Mouse (Mus musculus) cerebral cortex, adult 2 months (tissue): ENCODE data around the gene Dpp8.

Source experiments
- WGBS: fragments of 180-500 bp; shearing (Covaris S2); methylation state at CpG from one replicate; pipeline ENCODE4 v1.1.7; 2018; 5-methylcytosine and 5-hydroxymethylcytosine counted together

Gene Dpp8

DNA sequence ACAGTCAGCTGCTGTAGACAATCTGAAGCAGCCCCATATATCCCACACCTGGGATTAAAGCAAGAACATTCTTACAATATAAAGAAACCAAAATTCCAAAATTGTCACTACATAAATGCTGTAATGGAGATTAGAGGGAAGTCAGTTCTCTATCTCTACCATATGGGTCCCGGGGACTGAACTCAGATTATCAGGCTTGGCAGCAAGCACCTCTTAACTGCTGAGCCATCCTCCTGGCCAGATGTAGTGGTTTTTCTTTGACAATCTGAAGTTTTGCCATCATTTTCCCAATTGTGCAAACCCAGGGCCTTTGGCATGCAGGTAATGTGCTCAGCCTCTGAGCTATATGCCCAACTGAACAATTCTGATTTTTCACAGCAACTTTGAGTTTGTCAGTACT lies 53.1 kb downstream of the Dpp8 start:
- 87% methylated on average over 1 of the region's 1 CpGs for WGBS

DNA sequence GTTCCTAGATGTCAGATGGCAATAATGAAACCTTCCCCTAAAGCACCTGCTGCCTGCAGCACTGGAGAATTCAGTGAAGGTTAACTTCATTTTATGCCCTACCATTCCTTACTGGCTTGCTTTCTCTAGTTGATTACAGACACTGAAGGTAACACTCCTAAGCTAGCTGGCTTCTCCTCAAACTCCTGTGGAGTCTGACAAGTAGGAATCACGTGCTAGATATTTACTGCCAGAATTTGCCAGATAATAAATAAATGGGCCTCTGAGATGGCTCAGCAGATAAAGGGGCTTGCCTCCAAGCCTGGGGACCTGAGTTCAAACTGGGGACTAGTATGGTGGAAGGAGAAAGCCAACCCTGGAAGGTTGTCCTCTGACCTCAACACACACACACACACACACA lies 54.6 kb downstream of the Dpp8 start:
- WGBS, result 56% methylated on average over 1 of the region's 1 CpGs

GRCm38 (mm10) chr9:65087490-65087889 lies 55.3 kb downstream of the Dpp8 start:
- 45% methylated on average over 5 of the region's 5 CpGs for WGBS

DNA sequence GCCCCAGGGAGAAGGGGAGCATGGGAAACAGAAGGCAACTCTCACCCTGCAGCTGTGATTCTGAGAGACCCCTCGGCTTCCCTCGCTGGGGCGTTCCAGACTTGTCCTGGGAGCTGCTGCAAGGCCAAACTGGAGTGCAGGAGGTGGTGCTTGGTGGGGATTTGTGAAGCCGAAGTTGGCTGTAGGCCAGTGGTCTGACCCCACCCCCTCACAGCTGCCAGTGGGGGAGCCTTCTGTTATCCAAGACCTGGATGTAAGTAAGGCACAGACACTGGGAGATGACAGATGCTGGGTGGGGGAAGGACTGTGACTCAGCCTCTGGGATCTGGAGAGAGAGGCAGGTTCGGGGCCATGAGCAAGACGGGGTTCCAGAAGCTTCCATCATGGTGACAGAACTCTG lies 62.0 kb downstream of the Dpp8 start:
- WGBS, result 42% methylated on average over 6 of the region's 6 CpGs

- WGBS, result 1% methylated on average over 56 of the region's 76 CpGs
Measured at GRCm38 (mm10) chr9:65100991-65101685, 68.9 kb downstream of the Dpp8 start, which contains the start of gene Igdcc4. TSS of gene Igdcc4 (plus strand) at chr9:65101486.

- under 1% methylated on average over 39 of the region's 39 CpGs for WGBS
Measured at GRCm38 (mm10) chr9:65101686-65102376, 69.6 kb downstream of the Dpp8 start.

- WGBS, result 4% methylated on average over 36 of the region's 36 CpGs
Measured at GRCm38 (mm10) chr9:65102377-65103172, 70.4 kb downstream of the Dpp8 start.

DNA sequence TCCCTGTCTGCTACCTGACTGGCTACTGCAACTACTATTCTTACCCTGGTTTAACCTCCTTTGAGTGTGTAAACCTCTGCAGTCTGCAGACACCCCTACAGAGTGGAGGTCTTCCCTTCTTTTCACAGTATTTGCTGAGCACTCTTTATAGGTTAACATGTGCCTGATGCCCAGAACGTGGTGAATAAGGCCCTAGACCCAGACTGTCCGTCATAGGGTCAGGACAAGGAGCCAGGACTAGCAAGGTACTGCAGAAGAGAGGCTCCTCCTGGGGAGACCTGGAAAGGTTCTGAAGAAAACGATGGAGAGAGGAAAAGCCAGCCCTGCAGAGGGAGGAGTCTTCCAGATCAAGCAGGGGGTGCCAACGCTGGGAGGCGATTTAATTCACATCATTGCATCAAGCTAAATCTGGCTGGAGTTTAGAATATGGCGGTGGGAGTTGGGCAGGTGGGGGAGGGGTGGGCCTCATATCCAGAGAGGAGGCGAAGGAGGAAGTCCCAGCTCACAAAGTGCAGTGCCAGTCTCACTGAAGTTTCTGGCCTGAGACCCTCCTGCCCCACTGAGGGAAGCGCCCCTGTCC lies 71.0 kb downstream of the Dpp8 start:
- 33% methylated on average over 8 of the region's 8 CpGs for WGBS

GRCm38 (mm10) chr9:65106821-65107220 lies 74.6 kb downstream of the Dpp8 start:
- 88% methylated on average over 4 of the region's 4 CpGs for WGBS

DNA sequence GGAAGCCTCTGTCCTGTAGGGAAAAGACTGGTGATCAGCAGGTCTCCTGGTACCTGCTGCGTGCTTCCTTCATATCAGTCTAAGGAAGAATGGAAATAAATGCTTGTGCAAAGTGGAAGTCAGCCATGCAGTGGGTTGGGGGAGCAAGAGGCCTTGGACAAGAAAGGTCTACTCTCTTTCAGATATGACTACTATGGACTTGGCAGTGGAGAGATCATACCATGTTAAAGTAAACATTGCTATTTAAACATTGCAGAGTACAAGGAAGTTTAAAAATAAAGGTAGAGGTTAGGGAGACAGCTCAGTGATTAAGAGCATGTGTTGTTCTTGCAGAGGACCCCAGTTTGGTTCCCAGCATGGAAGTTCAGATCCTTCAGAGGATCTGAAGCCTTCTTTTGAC lies 75.7 kb downstream of the Dpp8 start:
- 97% methylated on average over 1 of the region's 1 CpGs for WGBS

DNA sequence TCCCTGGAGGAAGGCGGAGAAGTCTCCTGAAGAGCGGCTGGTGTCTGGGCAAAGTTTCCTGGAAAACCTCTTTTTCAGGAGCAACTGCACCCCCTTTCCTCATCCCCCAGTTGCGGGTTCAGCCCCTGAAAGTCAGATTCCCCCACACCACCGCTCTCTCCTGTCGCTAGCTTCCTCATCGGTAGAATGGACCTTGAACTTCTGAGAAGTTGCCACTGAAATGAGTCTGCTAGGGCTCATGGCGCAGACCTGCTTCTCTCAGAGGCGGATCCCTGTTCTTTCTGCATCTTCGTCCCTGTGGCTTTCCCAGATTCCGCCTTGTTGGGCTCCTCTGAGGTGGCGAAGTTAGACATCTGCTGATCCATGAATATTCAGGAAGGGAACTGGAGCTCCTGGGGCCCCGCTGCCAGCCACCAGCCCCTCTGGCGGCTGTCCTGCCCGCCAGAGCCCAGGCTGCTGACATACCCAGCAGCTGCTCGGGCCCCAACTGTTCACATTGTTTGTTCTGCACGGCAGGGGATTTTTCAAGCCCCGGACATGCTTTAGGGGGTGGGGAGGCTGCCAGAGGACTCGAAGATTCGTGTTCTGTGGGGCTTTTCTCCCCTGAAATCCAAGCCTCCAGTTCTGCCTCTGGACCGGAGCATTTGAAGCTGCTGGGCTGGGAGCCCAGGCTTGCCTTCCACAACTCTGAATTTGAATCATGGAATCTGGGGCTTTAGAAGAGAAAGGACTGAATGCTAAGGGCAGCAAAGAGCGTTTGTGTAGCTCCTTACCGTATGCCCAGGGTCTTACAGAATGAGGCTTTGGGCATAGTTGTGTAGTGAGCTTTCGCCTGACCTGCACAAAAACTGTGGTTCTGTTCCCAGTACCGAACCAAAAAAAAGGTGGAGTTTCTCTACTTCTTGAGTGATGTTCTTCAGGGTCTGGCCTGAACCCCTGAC lies 77.2 kb downstream of the Dpp8 start:
- 19% methylated on average over 24 of the region's 24 CpGs for WGBS

DNA sequence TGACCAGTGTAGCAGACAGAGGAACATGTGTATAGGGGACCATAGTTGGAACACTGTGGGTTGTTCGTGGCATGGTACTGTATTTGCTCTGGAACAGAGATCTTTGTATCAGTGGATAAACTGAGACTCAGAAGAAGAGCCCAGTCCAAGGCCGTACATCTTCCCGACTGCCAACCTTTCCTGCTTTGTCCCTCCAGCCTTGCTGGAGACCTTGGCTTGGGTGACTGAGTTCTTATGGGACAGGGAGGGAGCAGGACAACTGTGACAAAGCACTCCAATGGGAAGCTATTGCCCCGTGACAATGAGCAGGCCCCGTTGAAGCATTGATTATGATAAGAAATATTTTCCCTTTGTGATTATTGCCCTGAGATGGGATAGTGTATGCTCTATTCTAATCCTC lies 79.5 kb downstream of the Dpp8 start:
- 87% methylated on average over 5 of the region's 5 CpGs for WGBS

DNA sequence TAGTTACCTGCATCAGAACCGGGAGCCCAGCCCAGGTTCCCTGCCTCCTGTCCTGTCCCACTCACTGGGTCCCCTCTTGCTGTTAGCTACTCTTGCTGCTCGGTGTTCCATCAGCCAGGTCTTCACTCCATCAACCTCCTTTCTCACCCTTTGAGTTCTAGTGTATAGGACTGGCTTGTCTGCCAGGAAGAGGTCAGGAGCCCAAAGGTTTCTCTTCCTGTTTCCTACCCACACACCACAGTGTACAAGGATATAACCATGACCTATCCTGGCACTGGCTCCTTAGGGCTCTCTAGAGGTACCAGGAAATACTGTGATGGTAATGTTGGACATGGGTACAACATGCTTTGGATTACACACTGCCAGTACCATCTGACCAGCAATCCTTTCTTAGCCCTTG lies 81.5 kb downstream of the Dpp8 start:
- WGBS, result 97% methylated on average over 2 of the region's 2 CpGs

GRCm38 (mm10) chr9:65115891-65116290 lies 83.7 kb downstream of the Dpp8 start:
- 83% methylated on average over 2 of the region's 2 CpGs for WGBS

DNA sequence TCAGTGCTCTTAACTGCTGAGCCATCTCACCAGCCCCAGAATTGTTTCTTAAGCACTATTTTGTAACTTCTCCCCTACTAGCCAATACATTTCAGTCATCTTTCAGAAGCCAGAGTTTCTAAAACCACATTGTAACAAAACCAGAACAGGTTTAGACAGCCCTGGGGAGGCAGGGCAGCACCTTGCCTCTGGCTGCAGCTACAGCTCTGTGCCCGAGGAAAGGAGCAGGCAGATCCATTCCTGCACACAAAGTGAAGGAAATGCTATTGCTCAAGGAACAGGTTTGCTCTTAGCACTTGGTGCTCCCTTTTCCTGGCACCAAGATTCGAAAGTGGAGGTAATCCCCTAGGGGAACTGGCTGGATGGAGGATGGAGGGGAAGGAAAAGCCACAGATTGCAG lies 85.3 kb downstream of the Dpp8 start:
- WGBS, result 63% methylated on average over 2 of the region's 2 CpGs

DNA sequence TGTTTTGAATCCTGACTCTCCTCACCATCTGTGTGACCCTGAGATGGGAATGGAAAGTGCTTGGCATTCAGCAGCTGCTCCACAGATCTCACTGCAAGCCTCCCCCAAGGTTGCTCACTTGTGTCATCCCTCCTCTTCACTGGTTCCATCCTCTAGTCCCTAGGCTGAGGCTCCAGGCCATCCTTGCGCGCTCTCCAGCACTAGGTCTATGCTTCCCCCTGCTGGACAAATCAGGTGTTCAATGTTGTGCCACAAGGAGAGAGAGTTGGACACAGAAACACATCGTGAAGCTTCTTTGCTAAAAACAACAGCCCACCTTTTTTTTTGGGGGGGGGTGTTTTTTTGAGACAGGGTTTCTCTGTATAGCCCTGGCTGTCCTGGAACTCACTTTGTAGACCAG lies 88.7 kb downstream of the Dpp8 start:
- 24% methylated on average over 3 of the region's 3 CpGs for WGBS

GRCm38 (mm10) chr9:65122545-65122944 lies 90.3 kb downstream of the Dpp8 start:
- WGBS, result 34% methylated on average over 18 of the region's 18 CpGs

GRCm38 (mm10) chr9:65123552-65124168 lies 91.4 kb downstream of the Dpp8 start:
- WGBS, result 39% methylated on average over 48 of the region's 48 CpGs

GRCm38 (mm10) chr9:65128123-65128815 lies 96.1 kb downstream of the Dpp8 start:
- 36% methylated on average over 25 of the region's 25 CpGs for WGBS

GRCm38 (mm10) chr9:65131717-65132116 lies 99.5 kb downstream of the Dpp8 start:
- WGBS, result 83% methylated on average over 5 of the region's 5 CpGs
